ENCODE assay signal across 8 mouse cellular contexts in genomic region chr6:91472319-91472718, GRCm38 (mm10). TPM values are rescaled to one million over a fixed set of nuclear protein-coding genes. Genes with fewer than 3 reads are reported as not detected.
DNase-seq lines count a peak whose midpoint lies in the region; ATAC-seq and TF ChIP-seq lines count a peak whose summit lies in the region.

No protein-coding gene starts in this region.

- H3K4me3 ChIP-seq in CH12.LX (replicated peaks in 1 of 3; ENCODE audit: low read depth in 2 of 3, low read length in 2 of 3, poor library complexity in 1 of 3), result peak overlapping the region; percentile 74 to 97 (median 92)
- H3K4me3 ChIP-seq in embryonic facial prominence, embryonic 11.5 days (ENCODE audit: low read depth, low read length), result peak overlapping the region; percentile 78
- peak overlapping the region; percentile 70 for H3K4me3 ChIP-seq in kidney, embryonic 16.5 days (ENCODE audit: low read length)

- H3K27me3 ChIP-seq in CH12.LX (replicated peaks), result no peaks in the 10 kb centered on the region
- H3K27me3 ChIP-seq in embryonic facial prominence, embryonic 11.5 days (ENCODE audit: control insufficient read depth, insufficient read depth, low read length), result no peaks in the 10 kb centered on the region
- no peaks in the 10 kb centered on the region for H3K27me3 ChIP-seq in kidney, embryonic 16.5 days (ENCODE audit: insufficient read depth, low read length)

- dilution Hi-C loops in CH12.LX (cut with MboI; ENCODE audit: extremely low pct_ligation_motif_present, extremely low pct_unique_long_range_greater_than_20kb, low sequenced_read_pairs), result no loop called here

- intact Hi-C loops in left cerebral cortex, postnatal 14 days (cut with DNase I), result no loop called here

- H3K36me3 ChIP-seq in CH12.LX (replicated peaks in 1 of 2; ENCODE audit: control insufficient read depth in 1 of 2, insufficient read depth in 1 of 2, low read length in 1 of 2), result peaks cover 16 to 59% of the 10 kb centered on the region in 2 experiments
- no peaks in the 10 kb centered on the region for H3K36me3 ChIP-seq in embryonic facial prominence, embryonic 11.5 days (replicated peaks; ENCODE audit: control insufficient read depth, insufficient read depth, low read depth, low read length)
- H3K36me3 ChIP-seq in kidney, embryonic 16.5 days (ENCODE audit: insufficient read depth, low read length), result peaks cover 10% of the 10 kb centered on the region

- peak; percentile 40; the same call in 1 of the 2 replicates for TF ChIP-seq EP300 in CH12.LX (IDR thresholded peaks at IDR 0.05; ENCODE audit: low read length)

- H3K9ac ChIP-seq in CH12.LX (ENCODE audit: insufficient read depth, low read depth), result peak overlapping the region; percentile 93
- H3K9ac ChIP-seq in embryonic facial prominence, embryonic 11.5 days (replicated peaks; ENCODE audit: low read length), result peak overlapping the region; percentile 84
- peak overlapping the region; percentile 83 for H3K9ac ChIP-seq in kidney, embryonic 16.5 days (replicated peaks; ENCODE audit: low read length)

- peak overlapping the region; percentile 46; the same call in 1 of the 2 replicates for H3K27ac ChIP-seq in CH12.LX (ENCODE audit: insufficient read depth, low read depth)
- H3K27ac ChIP-seq in embryonic facial prominence, embryonic 11.5 days (replicated peaks; ENCODE audit: low read depth, low read length), result no peak overlapping the region
- peak overlapping the region; percentile 9; the same call in 1 of the 2 replicates for H3K27ac ChIP-seq in kidney, embryonic 16.5 days (ENCODE audit: low read length)

- in situ Hi-C loops in CH12.LX (cut with MboI; ENCODE audit: low pct_ligation_motif_present, low pct_unique_long_range_greater_than_20kb, low sequenced_read_pairs), result no loop called here

- TF ChIP-seq POLR2A in CH12.LX (IDR thresholded peaks at IDR 0.05; ENCODE audit: low read depth, low read length), result peak; percentile 61

- 31% methylated on average over 6 of the region's 6 CpGs for WGBS in embryonic facial prominence, embryonic 11.5 days
- WGBS in kidney, embryonic 16.5 days, result 23% methylated on average over 6 of the region's 6 CpGs

- H3K79me2 ChIP-seq in CH12.LX (replicated peaks; ENCODE audit: control insufficient read depth, extremely low read depth, insufficient read depth, poor library complexity, severe bottlenecking), result peaks cover 49% of the 10 kb centered on the region

- TF ChIP-seq CTCF in CH12.LX (conservative IDR thresholded peaks at IDR 0.05 in 1 of 2, IDR thresholded peaks at IDR 0.05 in 1 of 2; ENCODE audit: low read depth in 2 of 2, low read length in 2 of 2), result no peak

- no peak for TF ChIP-seq RAD21 in CH12.LX (IDR thresholded peaks at IDR 0.05; ENCODE audit: low read depth, low read length)

- H3K9me3 ChIP-seq in CH12.LX (replicated peaks; ENCODE audit: low read length), result no peaks in the 10 kb centered on the region
- H3K9me3 ChIP-seq in embryonic facial prominence, embryonic 11.5 days (replicated peaks; ENCODE audit: control insufficient read depth, low read length), result no peaks in the 10 kb centered on the region
- no peaks in the 10 kb centered on the region for H3K9me3 ChIP-seq in kidney, embryonic 16.5 days (ENCODE audit: low read length)

- peaks cover 16 to 59% of the 10 kb centered on the region in 2 experiments for H3K4me1 ChIP-seq in CH12.LX (ENCODE audit: control insufficient read depth in 1 of 2, insufficient read depth in 2 of 2)
- no peaks in the 10 kb centered on the region for H3K4me1 ChIP-seq in embryonic facial prominence, embryonic 11.5 days (ENCODE audit: control insufficient read depth, insufficient read depth, low read length)
- H3K4me1 ChIP-seq in kidney, embryonic 16.5 days (ENCODE audit: insufficient read depth, low read length), result peaks cover 22% of the 10 kb centered on the region

- DNase-seq in gastrocnemius, postnatal 25 days, result peak; percentile 2
- DNase-seq in gastrocnemius, postnatal 4 days (ENCODE audit: low spot score in 2 of 2), result no peak
- peak; percentile 87 for DNase-seq in CH12.LX (ENCODE audit: extremely low read depth)
- DNase-seq in embryonic facial prominence, embryonic 11.5 days (ENCODE audit: low spot score), result peak; percentile 33
- DNase-seq in neural tube, embryonic 10.5 days (ENCODE audit: extremely low spot score, low spot score), result peak; percentile 18
- no peak for DNase-seq in left cerebral cortex, postnatal 14 days (ENCODE audit: low spot score in 2 of 2)
- no peak for DNase-seq in adrenal gland, adult 18-20 months (ENCODE audit: low spot score in 2 of 2)

- no peak for ATAC-seq in embryonic facial prominence, embryonic 11.5 days (replicated peaks; ENCODE audit: insufficient number of reproducible peaks, low FRiP score, low TSS enrichment, low read depth)
- ATAC-seq in kidney, embryonic 16.5 days (ENCODE audit: low FRiP score, low TSS enrichment), result no peak

- H3K4me2 ChIP-seq in CH12.LX (ENCODE audit: insufficient read depth, low read depth, poor library complexity, severe bottlenecking), result peak overlapping the region; percentile 90
- peak overlapping the region; percentile 57 for H3K4me2 ChIP-seq in embryonic facial prominence, embryonic 11.5 days (ENCODE audit: low read depth, low read length)
- peak overlapping the region; percentile 62 for H3K4me2 ChIP-seq in kidney, embryonic 16.5 days (replicated peaks; ENCODE audit: low read depth, low read length)

TF ChIP-seq in CH12.LX, 34 proteins besides CTCF, POLR2A, EP300 and RAD21 (continues in another document):
- TF ChIP-seq JUND (conservative IDR thresholded peaks at IDR 0.05; ENCODE audit: low read depth, low read length), result no peak
- peak; percentile 61 for TF ChIP-seq HCFC1 (IDR thresholded peaks at IDR 0.05; ENCODE audit: low read depth, low read length)
- peak; percentile 77; the same call in 1 of the 2 replicates for TF ChIP-seq TBP (conservative IDR thresholded peaks at IDR 0.05; ENCODE audit: low read depth, low read length)
- peak; percentile 56; the same call in 1 of the 2 replicates for TF ChIP-seq NELFE (IDR thresholded peaks at IDR 0.05; ENCODE audit: low read depth, low read length)
- peak; percentile 90 for TF ChIP-seq MAX (IDR thresholded peaks at IDR 0.05; ENCODE audit: low read length)
- no peak for TF ChIP-seq NRF1 (IDR thresholded peaks at IDR 0.05; ENCODE audit: low read depth, low read length)
- TF ChIP-seq SIN3A (IDR thresholded peaks at IDR 0.05; ENCODE audit: low read length), result peak; percentile 63
- no peak for TF ChIP-seq KAT2A (IDR thresholded peaks at IDR 0.05; ENCODE audit: insufficient replicate concordance, low read length)
- no peak for TF ChIP-seq MAFK (IDR thresholded peaks at IDR 0.05; ENCODE audit: insufficient replicate concordance, low read length)
- TF ChIP-seq MXI1 (IDR thresholded peaks at IDR 0.05; ENCODE audit: low read depth, low read length), result peak; percentile 71
- no peak; the same call in 1 of the 2 replicates for TF ChIP-seq ETS1 (conservative IDR thresholded peaks at IDR 0.05; ENCODE audit: low read depth, low read length)
- TF ChIP-seq USF1 (IDR thresholded peaks at IDR 0.05; ENCODE audit: low read depth, low read length), result no peak
- peak; percentile 88 for TF ChIP-seq BHLHE40 (IDR thresholded peaks at IDR 0.05; ENCODE audit: low read depth, low read length)
- peak; percentile 63; the same call in 1 of the 2 replicates for TF ChIP-seq IRF4 (IDR thresholded peaks at IDR 0.05; ENCODE audit: low read depth, low read length)
- no peak for TF ChIP-seq CHD1 (IDR thresholded peaks at IDR 0.05; ENCODE audit: low read depth, low read length)

RNA-seq across cellular contexts. Expression of gene Chchd4, which starts 1.0 kb away (rescaled TPM):
- 1 to 10 TPM; 8.6 to 8.7 TPM for total RNA-seq in gastrocnemius, postnatal 25 days (2021)
- 10 to 100 TPM; 11.3 to 11.8 TPM for total RNA-seq in gastrocnemius, postnatal 4 days (2021)
- total RNA-seq in CH12.LX (2012; rRNA removed) (30.1 and 40.8 TPM in 2 replicates), CH12.LX (2014; rRNA removed) (49.7 and 56.5 TPM in 2 replicates)
- 41.4 and 45.0 TPM in 2 replicates for polyA plus RNA-seq in CH12.LX (2012; ENCODE audit: insufficient read length, low read depth)
- 25.7 and 28.4 TPM in 2 replicates for polyA plus RNA-seq in embryonic facial prominence, embryonic 11.5 days (2014; fragmentation: Nextera tagmentation; extraction: Ambion mirVana)
- polyA plus RNA-seq in kidney, embryonic 16.5 days (2015; fragmentation: Nextera tagmentation; extraction: Ambion mirVana), result 32.8 and 34.2 TPM in 2 replicates
- total RNA-seq in left cerebral cortex, postnatal 14 days (2021), result 10 to 100 TPM; 19.0 to 19.5 TPM
- 10 to 100 TPM; 19.5 to 21.5 TPM for total RNA-seq in adrenal gland, adult 18-20 months (2021)

RNA-seq across cellular contexts. Expression of gene Tmem43, which starts 1.2 kb away (rescaled TPM):
- total RNA-seq in gastrocnemius, postnatal 25 days (2021), result 10 to 100 TPM; 22.7 to 39.4 TPM
- total RNA-seq in gastrocnemius, postnatal 4 days (2021), result 10 to 100 TPM; 39.1 to 44.9 TPM
- total RNA-seq in CH12.LX (2012; rRNA removed) (27.8 and 29.7 TPM in 2 replicates), CH12.LX (2014; rRNA removed) (24.5 and 25.0 TPM in 2 replicates)
- 16.1 and 19.2 TPM in 2 replicates for polyA plus RNA-seq in CH12.LX (2012; ENCODE audit: insufficient read length, low read depth)
- polyA plus RNA-seq in embryonic facial prominence, embryonic 11.5 days (2014; fragmentation: Nextera tagmentation; extraction: Ambion mirVana), result 63.8 and 64.0 TPM in 2 replicates
- polyA plus RNA-seq in kidney, embryonic 16.5 days (2015; fragmentation: Nextera tagmentation; extraction: Ambion mirVana), result 52.3 and 54.3 TPM in 2 replicates
- total RNA-seq in left cerebral cortex, postnatal 14 days (2021), result 10 to 100 TPM; 23.0 to 26.7 TPM
- total RNA-seq in adrenal gland, adult 18-20 months (2021), result 10 to 100 TPM; 45.9 to 55.6 TPM

RNA-seq across cellular contexts. Expression of gene Xpc, which starts 43.4 kb away (rescaled TPM):
- 1 to 10 TPM; 6.4 to 6.9 TPM for total RNA-seq in gastrocnemius, postnatal 25 days (2021)
- total RNA-seq in gastrocnemius, postnatal 4 days (2021), result 10 to 100 TPM in 1 of 2 experiments, 1 to 10 TPM in 1; 7.8 to 10.7 TPM
- total RNA-seq in CH12.LX (2012; rRNA removed), result 10.5 and 11.7 TPM in 2 replicates
- total RNA-seq in CH12.LX (2014; rRNA removed), result 6.7 and 7.8 TPM in 2 replicates
- polyA plus RNA-seq in CH12.LX (2012; ENCODE audit: insufficient read length, low read depth), result 8.2 and 10.9 TPM in 2 replicates
- polyA plus RNA-seq in embryonic facial prominence, embryonic 11.5 days (2014; fragmentation: Nextera tagmentation; extraction: Ambion mirVana), result 20.1 and 22.4 TPM in 2 replicates
- polyA plus RNA-seq in kidney, embryonic 16.5 days (2015; fragmentation: Nextera tagmentation; extraction: Ambion mirVana), result 28.9 and 30.3 TPM in 2 replicates
- total RNA-seq in left cerebral cortex, postnatal 14 days (2021), result 10 to 100 TPM; 10.6 TPM
- 10 to 100 TPM; 13.1 to 16.5 TPM for total RNA-seq in adrenal gland, adult 18-20 months (2021)

RNA-seq across cellular contexts. Expression of gene Lsm3, which starts 43.4 kb away (rescaled TPM):
- 10 to 100 TPM; 35.6 to 36.4 TPM for total RNA-seq in gastrocnemius, postnatal 25 days (2021)
- 10 to 100 TPM; 64.6 to 68.3 TPM for total RNA-seq in gastrocnemius, postnatal 4 days (2021)
- total RNA-seq in CH12.LX (2012; rRNA removed) (148 and 195 TPM in 2 replicates), CH12.LX (2014; rRNA removed) (509 and 526 TPM in 2 replicates)
- 248 and 258 TPM in 2 replicates for polyA plus RNA-seq in CH12.LX (2012; ENCODE audit: insufficient read length, low read depth)
- 365 and 379 TPM in 2 replicates for polyA plus RNA-seq in embryonic facial prominence, embryonic 11.5 days (2014; fragmentation: Nextera tagmentation; extraction: Ambion mirVana)
- polyA plus RNA-seq in kidney, embryonic 16.5 days (2015; fragmentation: Nextera tagmentation; extraction: Ambion mirVana), result 251 and 258 TPM in 2 replicates
- total RNA-seq in left cerebral cortex, postnatal 14 days (2021), result 10 to 100 TPM; 37.6 to 40.8 TPM
- 10 to 100 TPM; 36.4 to 40.5 TPM for total RNA-seq in adrenal gland, adult 18-20 months (2021)

Comparison
In these comparisons a context has a peak if more than half of its experiments do, and no peak if none do; other contexts are left out.
1. DNase-seq: peak in gastrocnemius, postnatal 25 days (single experiment), CH12.LX (single experiment), embryonic facial prominence, embryonic 11.5 days (single experiment) and neural tube, embryonic 10.5 days (single experiment); none in gastrocnemius, postnatal 4 days (0 of 2), left cerebral cortex, postnatal 14 days (0 of 2) and adrenal gland, adult 18-20 months (0 of 2).
2. Peak in every context shown above with its lines, with median percentiles within 50 percentile points of each other: H3K4me2 ChIP-seq, H3K4me3 ChIP-seq and H3K9ac ChIP-seq.